Mouse (Mus musculus) heart, embryonic 10.5 days (tissue): ENCODE measurements around the gene Irx5. TPM values are rescaled to one million over a fixed set of nuclear protein-coding genes. Genes with fewer than 3 reads are reported as not detected.

ENCODE experiments used
- DNase-seq: peaks from one replicate; pipeline ENCODE4 v3.0.0-alpha.2; 2017; ENCODE audit warnings: low spot score
- H3K27ac ChIP-seq: fragments of 300-500 bp; sonication (generic); 2 replicates; pipeline ENCODE4 v1.5.1; 2016; ENCODE audit warnings: mild to moderate bottlenecking
- H3K27me3 ChIP-seq: fragments of 300-500 bp; sonication (generic); 2 replicates; pipeline ENCODE4 v1.6.1; 2016; ENCODE audit warnings: mild to moderate bottlenecking; ENCODE audit not compliant: poor library complexity, insufficient read depth, severe bottlenecking
- H3K36me3 ChIP-seq: fragments of 300-500 bp; sonication (generic); 2 replicates; pipeline ENCODE4 v1.6.1; 2016; ENCODE audit warnings: mild to moderate bottlenecking, moderate library complexity
- H3K4me1 ChIP-seq: fragments of 300-500 bp; sonication (generic); 2 replicates; pipeline ENCODE4 v1.6.1; 2016; ENCODE audit warnings: mild to moderate bottlenecking
- H3K4me3 ChIP-seq: fragments of 300-500 bp; sonication (generic); 2 replicates; pipeline ENCODE4 v1.5.1; 2016; ENCODE audit warnings: mild to moderate bottlenecking, moderate library complexity
- H3K9me3 ChIP-seq: fragments of 300-500 bp; sonication (generic); 2 replicates; pipeline ENCODE4 v1.6.1; 2016; ENCODE audit warnings: mild to moderate bottlenecking, moderate library complexity
- WGBS: fragments of 180-500 bp; shearing (Covaris S2); methylation state at CpG from one replicate; pipeline ENCODE4 v1.1.7; 2016; 5-methylcytosine and 5-hydroxymethylcytosine counted together
- polyA plus RNA-seq: library from polyadenylated mRNA; unstranded; fragments of >200 nt; fragmentation: Nextera tagmentation; extraction: Ambion mirVana; gene quantifications from 2 replicates; pipeline ENCODE4 v1.2.1, GENCODE M21; 2016

Irx5 gene
- 13.2 and 13.7 TPM in 2 replicates for polyA plus RNA-seq

- WGBS: 0% methylated on average over 46 of the region's 47 CpGs
- peaks cover 49% of the 10 kb centered on the region for H3K27me3 ChIP-seq
- no peaks in the 10 kb centered on the region for H3K9me3 ChIP-seq
- H3K27ac ChIP-seq: peak within 1 kb of the TSS; percentile 91
- H3K36me3 ChIP-seq: peaks cover 15% of the 10 kb centered on the region; the same call in 1 of the 2 replicates
- H3K4me3 ChIP-seq: peak within 1 kb of the TSS; percentile 82
- H3K4me1 ChIP-seq: peaks cover 45% of the 10 kb centered on the region
- peak; percentile 91 for DNase-seq
Measured at GRCm38 (mm10) chr8:92357398-92357981, at the start of gene Irx5. Gene Irx5 (plus strand): TSS chr8:92357625.

GRCm38 (mm10) chr8:92312178-92312577, 45.2 kb upstream of the Irx5 start:
- no peaks in the 10 kb centered on the region for H3K9me3 ChIP-seq
- no peak overlapping the region for H3K4me3 ChIP-seq
- H3K27ac ChIP-seq: no peak overlapping the region
- H3K27me3 ChIP-seq: peaks cover 63% of the 10 kb centered on the region
- H3K36me3 ChIP-seq: no peaks in the 10 kb centered on the region
- DNase-seq: no peak
- WGBS: 8% methylated on average over 7 of the region's 7 CpGs
- peaks cover 7% of the 10 kb centered on the region for H3K4me1 ChIP-seq

- no peak overlapping the region for H3K4me3 ChIP-seq
- peaks cover 65% of the 10 kb centered on the region for H3K27me3 ChIP-seq
- H3K36me3 ChIP-seq: no peaks in the 10 kb centered on the region
- no peak for DNase-seq
- H3K27ac ChIP-seq: no peak overlapping the region
- no peaks in the 10 kb centered on the region for H3K9me3 ChIP-seq
- 83% methylated on average over 3 of the region's 3 CpGs for WGBS
- peaks cover 7% of the 10 kb centered on the region for H3K4me1 ChIP-seq
Measured at GRCm38 (mm10) chr8:92313707-92314106, 43.7 kb upstream of the Irx5 start.

DNA sequence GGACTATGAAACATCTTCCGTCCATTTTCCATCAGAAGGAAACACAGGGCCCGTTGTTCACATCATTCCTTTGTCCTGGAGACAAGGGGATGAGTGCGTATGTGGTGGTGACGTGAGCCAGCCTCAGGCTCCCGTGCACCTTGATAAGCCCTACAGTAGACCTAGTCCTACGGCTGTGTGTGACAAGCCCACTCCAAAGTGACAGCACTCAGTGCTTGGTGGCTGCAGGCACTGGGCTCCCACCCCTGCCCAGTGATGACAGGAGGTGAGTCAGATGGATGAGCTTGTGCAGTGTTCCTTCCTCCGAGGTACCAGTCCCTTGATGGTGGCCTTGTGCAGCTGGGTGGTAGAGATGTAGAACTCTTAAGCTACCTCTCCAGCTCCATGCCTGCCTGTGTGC, 33.7 kb upstream of the Irx5 start:
- 41% methylated on average over 7 of the region's 7 CpGs for WGBS
- H3K27ac ChIP-seq: 0 out of 2 replicates have a peak overlapping the region, but pooled peaks have one; percentile 4
- no peak overlapping the region for H3K4me3 ChIP-seq
- H3K9me3 ChIP-seq: no peaks in the 10 kb centered on the region
- H3K27me3 ChIP-seq: peaks cover 39% of the 10 kb centered on the region
- peaks cover 22% of the 10 kb centered on the region for H3K36me3 ChIP-seq
- DNase-seq: peak; percentile 94
- peaks cover 18% of the 10 kb centered on the region for H3K4me1 ChIP-seq

- no peak overlapping the region for H3K27ac ChIP-seq
- WGBS: 87% methylated on average over 2 of the region's 2 CpGs
- DNase-seq: no peak
- H3K27me3 ChIP-seq: peaks cover 15% of the 10 kb centered on the region; the same call in 1 of the 2 replicates
- H3K4me1 ChIP-seq: peaks cover 18% of the 10 kb centered on the region
- H3K4me3 ChIP-seq: no peak overlapping the region
- H3K36me3 ChIP-seq: peaks cover 25% of the 10 kb centered on the region
- H3K9me3 ChIP-seq: no peaks in the 10 kb centered on the region
Measured at GRCm38 (mm10) chr8:92327176-92327575, 30.2 kb upstream of the Irx5 start.

DNA sequence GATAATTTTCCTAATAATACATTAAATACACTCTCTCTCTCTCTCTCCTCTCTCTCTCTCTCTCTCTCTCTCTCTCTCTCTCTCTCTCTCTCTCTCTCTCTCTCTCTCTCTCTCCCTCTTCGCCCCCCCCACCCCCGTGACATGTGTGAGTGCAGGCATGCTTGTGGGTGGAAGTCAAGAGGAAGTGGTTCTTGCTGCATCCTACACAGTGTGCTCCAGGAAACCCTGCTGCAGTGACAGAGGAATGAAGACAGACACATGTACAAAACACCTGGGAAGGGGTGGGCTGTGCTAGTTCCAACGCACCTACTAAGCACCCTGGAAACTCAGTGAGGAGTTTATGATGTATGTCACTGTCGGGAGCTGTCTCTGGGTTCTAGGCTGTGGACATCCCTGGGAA, 28.2 kb upstream of the Irx5 start:
- no peak for DNase-seq
- H3K4me1 ChIP-seq: peaks cover 5% of the 10 kb centered on the region; the same call in 1 of the 2 replicates
- no peaks in the 10 kb centered on the region for H3K9me3 ChIP-seq
- H3K27me3 ChIP-seq: peaks cover 17% of the 10 kb centered on the region; the same call in 1 of the 2 replicates
- 75% methylated on average over 3 of the region's 4 CpGs for WGBS
- H3K36me3 ChIP-seq: peaks cover 29% of the 10 kb centered on the region
- H3K27ac ChIP-seq: no peak overlapping the region
- no peak overlapping the region for H3K4me3 ChIP-seq

GRCm38 (mm10) chr8:92331811-92332210, 25.6 kb upstream of the Irx5 start:
- Histone ChIP-seq H3K36me3 (peaks cover 14% of the 10 kb centered on the region), H3K4me1 (peaks cover 9% of the 10 kb centered on the region; the same call in 1 of the 2 replicates), H3K4me3 (no peak overlapping the region), H3K27me3 (0 out of 2 replicates have a peak, but pooled peaks cover 5% of the 10 kb centered on the region), H3K27ac (no peak overlapping the region), H3K9me3 (no peaks in the 10 kb centered on the region)
- DNase-seq: no peak
- WGBS: 84% methylated on average over 3 of the region's 3 CpGs

DNA sequence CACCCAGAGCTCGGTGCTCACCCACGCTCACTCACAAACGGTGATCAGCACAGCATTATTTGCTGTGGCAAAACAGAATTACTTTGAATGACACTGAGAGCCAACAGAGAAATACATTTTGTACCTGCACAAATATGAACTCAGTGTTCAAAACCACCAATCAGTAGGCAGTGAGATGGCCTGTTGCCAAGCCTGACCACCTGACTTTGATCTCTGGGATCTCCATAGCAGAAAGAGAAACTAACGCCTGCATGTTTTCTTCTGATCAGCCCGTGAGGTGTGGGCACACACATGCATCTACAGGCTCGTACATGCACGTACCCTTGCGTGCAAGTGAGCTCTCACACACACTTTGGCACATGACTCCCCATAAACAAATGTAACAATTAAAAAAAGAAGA, 24.0 kb upstream of the Irx5 start:
- WGBS: 91% methylated on average over 8 of the region's 8 CpGs
- Histone ChIP-seq H3K4me1 (peaks cover 9% of the 10 kb centered on the region; the same call in 1 of the 2 replicates), H3K9me3 (no peaks in the 10 kb centered on the region), H3K4me3 (no peak overlapping the region), H3K27me3 (peaks cover 5% of the 10 kb centered on the region; the same call in 1 of the 2 replicates), H3K36me3 (peaks cover 15% of the 10 kb centered on the region; the same call in 1 of the 2 replicates), H3K27ac (no peak overlapping the region)
- DNase-seq: no peak

DNA sequence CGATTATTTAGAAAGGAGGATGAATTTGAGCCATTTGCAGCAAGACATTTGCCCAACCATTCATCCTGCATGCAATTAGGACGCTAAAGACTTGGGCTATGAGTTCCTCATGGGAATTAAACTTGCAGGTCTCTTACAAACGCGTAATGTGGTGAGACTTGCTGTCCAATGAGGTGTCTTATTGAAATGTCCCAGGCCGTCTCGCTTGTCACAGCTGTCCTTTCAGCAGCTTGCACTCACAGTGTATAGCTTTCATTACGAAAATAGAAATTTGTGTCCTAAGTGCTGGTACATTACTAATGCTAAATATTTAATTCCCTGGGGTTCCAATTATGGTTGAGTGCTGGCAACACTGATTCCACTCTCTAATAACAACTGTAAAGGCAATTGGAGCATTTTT, 22.3 kb upstream of the Irx5 start:
- H3K36me3 ChIP-seq: peaks cover 22% of the 10 kb centered on the region; the same call in 1 of the 2 replicates
- no peak overlapping the region for H3K27ac ChIP-seq
- H3K27me3 ChIP-seq: peaks cover 5% of the 10 kb centered on the region; the same call in 1 of the 2 replicates
- no peak for DNase-seq
- no peak overlapping the region for H3K4me3 ChIP-seq
- H3K4me1 ChIP-seq: peaks cover 9% of the 10 kb centered on the region; the same call in 1 of the 2 replicates
- no peaks in the 10 kb centered on the region for H3K9me3 ChIP-seq
- WGBS: 63% methylated on average over 7 of the region's 7 CpGs

DNA sequence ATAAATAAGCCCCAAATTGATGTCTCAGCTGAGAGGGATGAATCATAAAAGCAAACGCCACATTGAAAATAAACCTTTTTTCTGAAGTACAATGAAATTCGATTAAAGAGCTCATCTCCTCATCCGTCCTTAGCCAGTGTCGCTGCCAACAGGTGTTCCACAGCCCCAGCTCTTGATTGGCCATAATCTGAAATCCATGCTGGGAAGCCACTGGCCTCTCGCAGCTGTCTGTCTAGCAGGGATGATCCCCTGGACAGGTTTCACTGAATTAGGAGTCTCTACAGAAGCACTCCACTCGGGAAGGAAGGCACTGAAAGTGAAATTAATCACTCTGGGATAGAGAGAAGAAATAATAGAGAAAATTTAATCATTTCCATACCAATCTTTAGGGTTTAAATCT, 21.4 kb upstream of the Irx5 start:
- 81% methylated on average over 6 of the region's 6 CpGs for WGBS
- peaks cover 9% of the 10 kb centered on the region; the same call in 1 of the 2 replicates for H3K4me1 ChIP-seq
- no peaks in the 10 kb centered on the region for H3K9me3 ChIP-seq
- DNase-seq: no peak
- H3K27me3 ChIP-seq: peaks cover 5% of the 10 kb centered on the region; the same call in 1 of the 2 replicates
- no peak overlapping the region for H3K27ac ChIP-seq
- H3K36me3 ChIP-seq: peaks cover 30% of the 10 kb centered on the region; the same call in 1 of the 2 replicates
- H3K4me3 ChIP-seq: no peak overlapping the region

DNA sequence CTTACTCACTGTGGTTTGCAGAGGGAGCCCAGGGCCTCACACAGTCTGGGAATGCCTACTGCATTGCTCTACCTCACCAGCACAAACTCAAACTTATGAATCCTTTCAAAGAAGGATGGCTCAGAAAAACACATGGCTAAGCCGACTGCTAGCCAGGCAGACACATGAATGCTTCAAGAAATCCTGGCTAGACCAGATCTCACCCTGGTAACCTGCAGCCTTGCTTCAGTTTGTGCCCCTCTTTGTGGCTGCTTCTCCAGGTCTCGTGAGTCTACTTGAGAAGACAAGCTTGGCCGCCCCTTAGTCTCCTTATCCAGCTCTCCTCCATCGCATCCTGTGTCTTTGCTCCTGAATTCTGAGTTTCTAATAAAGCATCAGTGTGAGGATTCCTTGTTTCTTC, 13.9 kb upstream of the Irx5 start:
- no peaks in the 10 kb centered on the region for H3K27me3 ChIP-seq
- H3K4me1 ChIP-seq: no peaks in the 10 kb centered on the region
- peak; percentile 63 for DNase-seq
- H3K36me3 ChIP-seq: peaks cover 37% of the 10 kb centered on the region; the same call in 1 of the 2 replicates
- no peak overlapping the region for H3K27ac ChIP-seq
- H3K9me3 ChIP-seq: no peaks in the 10 kb centered on the region
- no peak overlapping the region for H3K4me3 ChIP-seq
- WGBS: 88% methylated on average over 4 of the region's 4 CpGs

DNA sequence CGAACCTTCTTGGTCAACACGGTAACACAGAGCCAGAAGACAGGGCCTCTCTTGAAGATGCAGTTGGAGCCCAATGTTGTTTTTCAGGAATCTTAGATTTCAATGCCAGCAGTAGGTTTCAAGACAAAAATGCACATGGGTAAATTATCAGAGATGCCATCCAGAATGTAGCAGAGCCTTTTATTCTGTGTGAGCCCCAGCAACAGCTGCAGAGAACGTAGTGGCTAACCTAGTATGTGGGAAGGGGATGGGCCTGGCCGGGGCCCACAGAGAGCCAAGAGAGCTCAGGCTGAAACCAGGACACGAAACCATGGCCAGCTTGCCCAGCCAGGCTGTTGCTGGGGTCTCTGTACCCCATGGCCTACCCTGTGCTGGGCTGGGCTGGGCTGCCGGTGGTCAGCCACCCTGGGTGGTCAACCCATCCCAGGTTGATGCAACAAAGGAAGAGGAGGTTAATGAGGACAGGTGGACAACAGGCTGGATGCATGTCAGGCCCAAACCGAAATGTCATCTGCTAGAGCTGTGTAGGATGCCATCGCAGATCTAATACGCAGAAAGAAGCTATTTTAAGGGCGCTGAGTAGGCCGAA, 7.4 kb upstream of the Irx5 start:
- H3K27ac ChIP-seq: peak overlapping the region; percentile 65
- no peaks in the 10 kb centered on the region for H3K27me3 ChIP-seq
- no peak overlapping the region for H3K4me3 ChIP-seq
- DNase-seq: no peak
- peaks cover 12% of the 10 kb centered on the region for H3K4me1 ChIP-seq
- peaks cover 6% of the 10 kb centered on the region; the same call in 1 of the 2 replicates for H3K36me3 ChIP-seq
- 76% methylated on average over 11 of the region's 11 CpGs for WGBS
- no peaks in the 10 kb centered on the region for H3K9me3 ChIP-seq

DNA sequence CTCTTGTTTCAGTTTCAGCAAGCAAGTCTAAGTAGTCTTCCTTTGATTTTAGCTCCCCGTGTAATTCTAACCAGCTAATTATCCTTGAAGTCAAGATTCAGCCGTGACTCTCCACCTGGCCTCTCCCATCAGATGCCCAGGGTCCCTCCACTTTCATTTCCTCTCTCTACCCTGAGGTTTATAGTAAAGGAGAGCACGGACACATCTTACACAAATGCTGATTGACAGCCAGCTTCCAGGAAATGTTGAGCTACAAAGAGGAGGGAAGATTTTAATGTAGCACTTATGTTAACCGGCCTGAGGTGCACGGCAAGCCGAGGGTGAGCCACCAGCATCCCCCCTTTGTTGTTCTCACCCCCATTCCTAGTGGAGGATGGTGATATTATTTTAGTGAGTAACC, 4.0 kb upstream of the Irx5 start:
- no peaks in the 10 kb centered on the region for H3K9me3 ChIP-seq
- H3K27ac ChIP-seq: peak overlapping the region; percentile 7; the same call in 1 of the 2 replicates
- H3K27me3 ChIP-seq: peaks cover 15% of the 10 kb centered on the region
- H3K4me1 ChIP-seq: peaks cover 33% of the 10 kb centered on the region
- no peak for DNase-seq
- H3K36me3 ChIP-seq: 0 out of 2 replicates have a peak, but pooled peaks cover 2% of the 10 kb centered on the region
- H3K4me3 ChIP-seq: peak overlapping the region; percentile 82
- 22% methylated on average over 6 of the region's 6 CpGs for WGBS
